Mouse (Mus musculus): ENCODE data around the gene Aplf. TPM values are rescaled to one million over a fixed set of nuclear protein-coding genes. Genes with fewer than 3 reads are reported as not detected.

The Aplf gene
- 15.9 and 18.9 TPM in 2 replicates for polyA plus RNA-seq (2015; fragmentation: Nextera tagmentation; extraction: Ambion mirVana)

- Histone ChIP-seq H3K4me2 (peak within 1 kb of the TSS; percentile 89), H3K4me3 (replicated peaks) (peak within 1 kb of the TSS; percentile 84), H3K9ac (peak within 1 kb of the TSS; percentile 70), H3K9me3 (replicated peaks) (no peaks in the 10 kb centered on the region), H3K36me3 (no peaks in the 10 kb centered on the region), H3K27me3 (no peaks in the 10 kb centered on the region), H3K4me1 (peaks cover 19% of the 10 kb centered on the region), H3K27ac (peak within 1 kb of the TSS; percentile 87)
- ATAC-seq (replicated peaks; ENCODE audit: low FRiP score): peak; percentile 100
- WGBS: under 1% methylated on average over 33 of the region's 33 CpGs
Measured at GRCm38 (mm10) chr6:87671771-87672517, at the start of gene Aplf. Aplf (minus strand) TSS chr6:87672193.

- Histone ChIP-seq H3K36me3 (no peaks in the 10 kb centered on the region), H3K4me3 (replicated peaks) (no peak overlapping the region), H3K27me3 (no peaks in the 10 kb centered on the region), H3K9me3 (replicated peaks) (no peaks in the 10 kb centered on the region), H3K9ac (no peak overlapping the region), H3K27ac (no peak overlapping the region), H3K4me1 (no peaks in the 10 kb centered on the region), H3K4me2 (no peak overlapping the region)
- no peak for ATAC-seq (replicated peaks; ENCODE audit: low FRiP score)
- 82% methylated on average over 4 of the region's 4 CpGs for WGBS
Measured at GRCm38 (mm10) chr6:87714091-87714490, 42.1 kb upstream of the Aplf start.

DNA sequence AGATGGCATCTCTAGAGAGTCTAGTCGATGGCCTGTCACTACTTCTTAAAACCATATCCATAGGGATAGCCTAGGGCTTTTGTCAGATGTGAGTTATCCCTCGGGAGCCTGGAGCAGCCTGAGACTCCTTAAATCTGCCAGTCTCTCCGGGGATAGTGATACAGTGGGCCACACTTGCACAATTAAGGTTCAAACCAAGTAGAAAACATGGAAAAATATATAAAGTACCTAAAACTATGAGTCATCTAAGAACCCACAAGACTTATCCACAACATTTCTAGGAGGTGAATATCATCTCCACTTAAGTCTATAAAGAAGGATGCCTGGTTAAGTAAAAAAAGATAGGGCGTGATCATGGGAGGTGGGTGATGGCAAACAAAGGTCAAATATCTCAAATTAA, 40.3 kb upstream of the Aplf start:
- no peak overlapping the region for H3K9ac ChIP-seq
- H3K27ac ChIP-seq: no peak overlapping the region
- H3K4me1 ChIP-seq: no peaks in the 10 kb centered on the region
- ATAC-seq (replicated peaks; ENCODE audit: low FRiP score): no peak
- no peaks in the 10 kb centered on the region for H3K9me3 ChIP-seq (replicated peaks)
- H3K36me3 ChIP-seq: no peaks in the 10 kb centered on the region
- no peak overlapping the region for H3K4me2 ChIP-seq
- H3K27me3 ChIP-seq: no peaks in the 10 kb centered on the region
- H3K4me3 ChIP-seq (replicated peaks): no peak overlapping the region
- 90% methylated on average over 4 of the region's 4 CpGs for WGBS

DNA sequence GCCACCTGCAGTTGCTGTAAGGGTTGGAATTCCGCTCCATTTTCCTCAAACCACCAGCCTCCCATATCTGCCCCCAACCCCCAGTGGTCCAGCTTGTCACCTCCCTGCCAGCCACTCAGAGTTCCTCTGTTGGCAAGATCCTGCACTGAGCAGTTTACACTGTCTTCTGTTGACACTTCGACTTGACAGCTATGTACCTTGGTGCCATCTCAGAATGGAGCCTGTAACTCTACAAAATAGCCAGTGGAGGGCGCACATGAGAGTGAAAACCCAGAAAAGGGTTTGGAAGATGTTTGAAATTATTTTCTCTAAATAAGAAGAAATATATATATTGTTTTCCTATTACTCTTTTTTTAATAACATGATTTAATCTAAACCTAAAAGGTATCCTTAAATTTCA, 34.3 kb upstream of the Aplf start:
- H3K9me3 ChIP-seq (replicated peaks): no peaks in the 10 kb centered on the region
- H3K4me3 ChIP-seq (replicated peaks): no peak overlapping the region
- H3K4me1 ChIP-seq: no peaks in the 10 kb centered on the region
- no peak overlapping the region for H3K4me2 ChIP-seq
- 44% methylated on average over 3 of the region's 3 CpGs for WGBS
- no peak overlapping the region for H3K9ac ChIP-seq
- H3K36me3 ChIP-seq: no peaks in the 10 kb centered on the region
- H3K27me3 ChIP-seq: no peaks in the 10 kb centered on the region
- ATAC-seq (replicated peaks; ENCODE audit: low FRiP score): no peak
- no peak overlapping the region for H3K27ac ChIP-seq

GRCm38 (mm10) chr6:87696544-87696943, 24.6 kb upstream of the Aplf start:
- WGBS: 96% methylated on average over 4 of the region's 4 CpGs
- Histone ChIP-seq H3K9ac (no peak overlapping the region), H3K27me3 (no peaks in the 10 kb centered on the region), H3K4me1 (0 out of 2 replicates have a peak, but pooled peaks cover 4% of the 10 kb centered on the region), H3K4me3 (replicated peaks) (no peak overlapping the region), H3K9me3 (replicated peaks) (peaks cover 4% of the 10 kb centered on the region; the same call in 1 of the 2 replicates), H3K36me3 (no peaks in the 10 kb centered on the region), H3K27ac (no peak overlapping the region), H3K4me2 (no peak overlapping the region)
- ATAC-seq (replicated peaks; ENCODE audit: low FRiP score): no peak

GRCm38 (mm10) chr6:87695947-87696346, 24.0 kb upstream of the Aplf start:
- no peaks in the 10 kb centered on the region for H3K27me3 ChIP-seq
- 70% methylated on average over 3 of the region's 3 CpGs for WGBS
- H3K4me1 ChIP-seq: 0 out of 2 replicates have a peak, but pooled peaks cover 4% of the 10 kb centered on the region
- no peak overlapping the region for H3K4me2 ChIP-seq
- ATAC-seq (replicated peaks; ENCODE audit: low FRiP score): no peak
- H3K36me3 ChIP-seq: no peaks in the 10 kb centered on the region
- H3K4me3 ChIP-seq (replicated peaks): no peak overlapping the region
- H3K9me3 ChIP-seq (replicated peaks): peaks cover 4% of the 10 kb centered on the region; the same call in 1 of the 2 replicates
- no peak overlapping the region for H3K9ac ChIP-seq
- no peak overlapping the region for H3K27ac ChIP-seq

DNA sequence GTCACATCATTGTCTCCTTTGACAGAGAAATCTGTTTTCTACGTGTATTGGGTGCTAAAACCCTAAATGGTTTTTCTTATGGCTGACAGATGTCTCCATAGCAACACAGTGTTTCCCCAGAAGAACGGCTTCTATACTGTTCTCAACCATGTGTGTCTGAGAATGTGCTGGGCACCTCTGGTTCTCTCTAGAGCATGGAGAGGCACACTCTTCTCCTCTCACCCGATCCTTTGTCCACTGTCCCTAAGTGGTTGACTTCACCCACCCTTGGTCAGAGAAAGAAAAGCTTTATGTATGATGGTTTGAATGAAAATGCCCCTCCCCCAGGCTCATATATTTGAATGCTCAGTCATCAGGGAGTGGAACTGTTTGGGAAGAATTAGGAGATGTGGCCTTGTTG, 8.4 kb upstream of the Aplf start:
- no peak for ATAC-seq (replicated peaks; ENCODE audit: low FRiP score)
- no peak overlapping the region for H3K4me2 ChIP-seq
- WGBS: 65% methylated on average over 3 of the region's 3 CpGs
- H3K27ac ChIP-seq: no peak overlapping the region
- H3K27me3 ChIP-seq: no peaks in the 10 kb centered on the region
- no peak overlapping the region for H3K9ac ChIP-seq
- H3K4me1 ChIP-seq: no peaks in the 10 kb centered on the region
- no peaks in the 10 kb centered on the region for H3K36me3 ChIP-seq
- H3K9me3 ChIP-seq (replicated peaks): no peaks in the 10 kb centered on the region
- no peak overlapping the region for H3K4me3 ChIP-seq (replicated peaks)

- Histone ChIP-seq H3K4me2 (peak overlapping the region; percentile 89), H3K27me3 (no peaks in the 10 kb centered on the region), H3K36me3 (no peaks in the 10 kb centered on the region), H3K27ac (peak overlapping the region; percentile 37; the same call in 1 of the 2 replicates), H3K4me1 (peaks cover 19% of the 10 kb centered on the region), H3K4me3 (replicated peaks) (peak overlapping the region; percentile 84), H3K9ac (peak overlapping the region; percentile 26; the same call in 1 of the 2 replicates), H3K9me3 (replicated peaks) (no peaks in the 10 kb centered on the region)
- WGBS: 52% methylated on average over 4 of the region's 4 CpGs
- ATAC-seq (replicated peaks; ENCODE audit: low FRiP score): 0 out of 2 replicates have a peak, but pooled peaks have one; percentile 5
Measured at GRCm38 (mm10) chr6:87672661-87673060, 668 bp upstream of the Aplf start.

- Histone ChIP-seq H3K9me3 (replicated peaks) (no peaks in the 10 kb centered on the region), H3K36me3 (no peaks in the 10 kb centered on the region), H3K4me2 (peak overlapping the region; percentile 89), H3K4me3 (replicated peaks) (peak overlapping the region; percentile 84), H3K4me1 (peaks cover 19% of the 10 kb centered on the region), H3K9ac (peak overlapping the region; percentile 70), H3K27ac (peak overlapping the region; percentile 87), H3K27me3 (no peaks in the 10 kb centered on the region)
- no peak for ATAC-seq (replicated peaks; ENCODE audit: low FRiP score)
- 6% methylated on average over 8 of the region's 8 CpGs for WGBS
Measured at GRCm38 (mm10) chr6:87671353-87671752, 640 bp downstream of the Aplf start.

GRCm38 (mm10) chr6:87669894-87670588, 2.0 kb downstream of the Aplf start:
- peaks cover 19% of the 10 kb centered on the region for H3K4me1 ChIP-seq
- 41% methylated on average over 7 of the region's 7 CpGs for WGBS
- H3K27me3 ChIP-seq: no peaks in the 10 kb centered on the region
- no peak overlapping the region for H3K9ac ChIP-seq
- H3K4me3 ChIP-seq (replicated peaks): no peak overlapping the region
- peak overlapping the region; percentile 89; the same call in 1 of the 2 replicates for H3K4me2 ChIP-seq
- no peak overlapping the region for H3K27ac ChIP-seq
- H3K36me3 ChIP-seq: peaks cover 2% of the 10 kb centered on the region; the same call in 1 of the 2 replicates
- ATAC-seq (replicated peaks; ENCODE audit: low FRiP score): no peak
- no peaks in the 10 kb centered on the region for H3K9me3 ChIP-seq (replicated peaks)

GRCm38 (mm10) chr6:87668733-87669132, 3.3 kb downstream of the Aplf start:
- Histone ChIP-seq H3K9me3 (replicated peaks) (no peaks in the 10 kb centered on the region), H3K27me3 (no peaks in the 10 kb centered on the region), H3K4me3 (replicated peaks) (no peak overlapping the region), H3K36me3 (peaks cover 2% of the 10 kb centered on the region; the same call in 1 of the 2 replicates), H3K4me1 (peaks cover 19% of the 10 kb centered on the region), H3K27ac (no peak overlapping the region), H3K9ac (no peak overlapping the region), H3K4me2 (no peak overlapping the region)
- no peak for ATAC-seq (replicated peaks; ENCODE audit: low FRiP score)
- 85% methylated on average over 3 of the region's 3 CpGs for WGBS

- Histone ChIP-seq H3K4me1 (peaks cover 17% of the 10 kb centered on the region), H3K27me3 (no peaks in the 10 kb centered on the region), H3K9ac (no peak overlapping the region), H3K4me3 (replicated peaks) (no peak overlapping the region), H3K9me3 (replicated peaks) (no peaks in the 10 kb centered on the region), H3K36me3 (peaks cover 2% of the 10 kb centered on the region; the same call in 1 of the 2 replicates), H3K4me2 (no peak overlapping the region), H3K27ac (no peak overlapping the region)
- 85% methylated on average over 8 of the region's 8 CpGs for WGBS
- no peak for ATAC-seq (replicated peaks; ENCODE audit: low FRiP score)
Measured at GRCm38 (mm10) chr6:87667804-87668203, 4.2 kb downstream of the Aplf start.

Data from kidney, embryonic 15.5 days (tissue).